Mouse (Mus musculus) spleen, postnatal 10 days (tissue): ENCODE data around the gene Svs5.
"Not testable (repeated sequence)": the region's sequence is repeated elsewhere in the genome, so short reads cannot be mapped to it uniquely, and the experiment has no call there.

ENCODE experiments used
- DNase-seq, 2 experiments: peaks; one replicate each; pipeline ENCODE4 v3.0.0; 2021 to 2022; ENCODE audit warnings: low spot score in 2 of 2

Svs5 gene

GRCm38 (mm10) chr2:164332440-164332839 lies at the start of gene Svs5:
Gene Svs5, plus strand, starts transcription at chr2:164332740.
- DNase-seq = not testable (repeated sequence)

- not testable (repeated sequence) for DNase-seq
Observed at GRCm38 (mm10) chr2:164288968-164289367, 43.6 kb upstream of the Svs5 start, which contains the start of gene Svs3a. Gene Svs3a, plus strand, starts transcription at chr2:164289268.

DNA sequence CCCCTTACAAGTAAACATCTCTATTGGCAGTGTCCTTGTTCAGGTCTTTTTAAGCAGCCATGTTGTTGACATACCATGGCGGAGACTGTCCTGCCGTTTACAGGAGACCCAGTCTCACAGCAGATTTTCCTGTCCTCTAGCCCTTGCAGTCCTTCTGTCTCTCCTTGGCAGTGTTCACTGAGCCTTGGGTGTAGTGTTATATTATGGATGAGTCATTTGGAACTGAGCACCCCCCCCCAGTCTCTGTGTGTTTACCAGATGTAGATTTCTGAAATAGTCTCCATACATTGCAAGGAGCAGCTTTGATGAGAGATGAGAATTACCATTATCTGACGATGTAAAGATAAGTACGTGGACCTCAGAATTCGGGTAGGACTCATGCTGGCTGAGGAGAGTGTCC lies 19.9 kb upstream of the Svs5 start:
- DNase-seq = no peak

DNA sequence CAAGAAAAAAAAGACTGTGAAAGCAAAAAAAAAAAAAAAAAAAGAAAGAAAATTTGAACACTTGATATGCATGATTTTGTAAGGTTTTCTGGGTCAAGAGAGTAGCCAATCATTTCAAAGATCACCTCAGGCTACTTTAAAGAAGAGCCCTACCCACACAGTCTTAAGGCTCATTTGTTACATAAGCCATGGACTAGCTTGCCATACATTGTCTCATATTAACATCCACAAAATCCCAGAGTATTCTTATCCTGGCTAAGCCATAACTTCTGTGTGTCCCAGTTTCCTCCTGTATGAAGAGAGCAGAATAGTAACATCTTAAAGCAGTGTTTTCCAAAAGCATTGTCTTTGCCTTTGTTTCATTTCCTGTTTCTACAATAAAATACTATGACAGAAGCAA lies 17.1 kb upstream of the Svs5 start:
- DNase-seq = not testable (repeated sequence)

DNA sequence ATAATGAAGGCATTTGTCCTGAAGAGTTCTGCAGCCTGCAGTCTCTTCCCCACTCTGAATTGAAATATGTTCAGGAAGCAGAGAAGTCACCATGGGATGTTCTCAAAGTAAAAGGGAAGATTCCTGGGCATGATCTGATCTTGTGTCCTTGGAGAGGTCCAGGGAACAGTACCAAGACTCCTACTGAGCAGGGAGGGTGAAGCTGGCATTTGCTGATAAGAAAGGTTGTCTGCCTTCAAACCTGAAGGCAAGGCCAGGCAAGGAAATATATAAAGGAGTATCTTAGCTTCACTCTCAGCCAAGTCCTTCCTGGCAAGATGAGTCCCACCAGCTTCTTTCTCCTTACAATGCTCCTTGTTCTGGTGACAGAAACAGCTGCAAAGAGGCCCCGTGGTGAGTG lies 16.1 kb upstream of the Svs5 start, which contains the start of gene Svs6:
Svs6 (plus strand) TSS at position 301 of the 400 bp plus-strand sequence.
- not testable (repeated sequence) for DNase-seq

GRCm38 (mm10) chr2:164320983-164321382 lies 11.6 kb upstream of the Svs5 start:
- DNase-seq = no peak

DNA sequence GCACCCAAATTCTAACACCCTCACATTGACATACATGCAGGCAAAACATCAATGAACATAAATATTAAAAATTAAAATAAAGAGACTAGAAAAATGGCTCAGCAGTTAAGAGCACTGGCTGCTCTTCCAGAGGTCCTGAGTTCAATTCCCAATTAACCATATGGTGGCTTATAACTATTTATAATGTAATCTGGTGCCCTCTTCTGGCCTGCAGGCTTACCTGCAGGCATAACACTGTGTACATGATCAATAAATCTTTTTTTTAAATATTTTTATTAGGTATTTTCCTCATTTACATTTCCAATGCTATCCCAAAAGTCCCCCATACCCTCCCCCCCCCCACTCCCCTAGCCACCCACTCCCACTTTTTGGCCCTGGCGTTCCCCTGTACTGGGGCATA lies 11.2 kb downstream of the Svs5 start:
- not testable (repeated sequence) for DNase-seq

GRCm38 (mm10) chr2:164347697-164348096 lies 15.2 kb downstream of the Svs5 start:
- not testable (repeated sequence) for DNase-seq

- DNase-seq = peak in 1 of 2 experiments; percentile 66
Observed at GRCm38 (mm10) chr2:164348980-164349379, 16.4 kb downstream of the Svs5 start.

DNA sequence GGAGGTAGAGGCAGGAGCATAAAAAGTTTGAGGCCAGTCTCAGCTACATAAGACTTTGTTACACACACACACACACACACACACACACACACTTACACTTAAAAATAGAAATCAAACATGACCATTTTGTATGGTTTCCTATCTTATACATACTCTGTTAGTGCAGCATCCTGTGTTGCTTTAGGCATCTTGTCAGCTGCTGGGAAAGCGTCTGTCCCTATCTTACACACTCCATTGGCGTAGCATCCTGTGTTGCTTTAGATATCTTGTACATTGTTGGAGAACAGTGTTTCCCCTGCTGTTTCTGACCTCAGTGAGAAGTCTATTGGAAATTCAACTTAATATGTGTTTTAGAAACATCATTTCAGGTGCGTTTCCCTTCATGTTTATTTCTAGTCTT lies 20.2 kb downstream of the Svs5 start:
- no peak for DNase-seq

GRCm38 (mm10) chr2:164353356-164353755 lies 20.8 kb downstream of the Svs5 start:
- no peak for DNase-seq

- peak in 1 of 2 experiments; percentile 29 for DNase-seq
Observed at GRCm38 (mm10) chr2:164356177-164356967, 23.8 kb downstream of the Svs5 start.

GRCm38 (mm10) chr2:164358373-164358772 lies 25.8 kb downstream of the Svs5 start:
- DNase-seq = peak in 1 of 2 experiments; percentile 42

- DNase-seq = no peak
Observed at GRCm38 (mm10) chr2:164359031-164359430, 26.5 kb downstream of the Svs5 start.

DNA sequence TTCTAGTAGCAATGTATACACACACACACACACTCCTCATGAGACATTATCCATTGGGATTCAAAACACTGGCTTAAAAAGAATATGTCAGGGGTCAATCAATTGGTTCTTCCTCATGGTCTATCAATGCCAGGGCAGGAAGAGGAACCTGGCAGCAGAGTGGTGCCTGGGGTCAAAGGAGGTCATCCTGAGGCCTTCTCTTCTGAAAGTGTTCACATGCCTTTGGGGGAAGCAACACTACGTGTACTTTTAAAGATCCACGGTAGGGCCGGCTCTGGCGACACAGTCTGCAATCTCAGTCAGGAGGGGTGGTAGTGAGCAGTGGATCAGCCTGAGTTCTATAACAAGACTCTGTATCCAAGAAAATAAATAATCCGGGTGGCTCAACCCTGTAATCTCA lies 27.1 kb downstream of the Svs5 start:
- no peak for DNase-seq

DNA sequence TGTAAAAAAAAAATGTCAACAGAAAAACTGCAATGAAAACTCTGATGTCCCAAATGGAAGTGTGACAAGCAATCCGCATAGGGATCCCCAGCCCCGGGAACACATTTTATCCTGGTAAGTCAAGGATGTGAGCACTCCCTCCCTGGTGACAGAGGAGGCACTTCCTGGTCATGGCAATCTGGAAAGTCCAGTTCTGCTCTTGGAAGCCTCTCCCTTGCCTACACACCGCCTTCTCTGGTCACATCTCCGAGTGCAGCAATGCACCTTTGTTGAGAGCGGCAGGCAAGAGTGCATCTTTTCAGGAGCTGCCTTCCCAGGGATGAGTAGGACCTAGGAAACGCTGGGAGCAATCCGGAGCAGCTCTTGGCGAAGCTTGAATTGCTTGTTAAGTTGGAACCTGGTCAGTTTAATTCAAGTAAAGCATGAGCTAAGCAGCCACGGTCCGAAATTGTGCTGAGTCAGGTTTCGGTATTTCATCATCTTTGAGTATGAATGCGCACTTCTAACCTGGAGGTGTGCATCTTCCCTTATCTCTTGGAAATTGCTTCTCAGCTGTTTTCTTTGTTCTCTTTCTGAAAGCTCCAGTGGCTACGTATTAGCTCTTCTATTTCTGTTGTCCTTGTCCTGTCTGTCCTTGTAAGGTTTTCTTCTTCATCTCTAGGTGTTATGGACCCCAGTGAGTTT lies 28.6 kb downstream of the Svs5 start:
- DNase-seq = no peak

GRCm38 (mm10) chr2:164366947-164367346 lies 34.4 kb downstream of the Svs5 start:
- DNase-seq = no peak

DNA sequence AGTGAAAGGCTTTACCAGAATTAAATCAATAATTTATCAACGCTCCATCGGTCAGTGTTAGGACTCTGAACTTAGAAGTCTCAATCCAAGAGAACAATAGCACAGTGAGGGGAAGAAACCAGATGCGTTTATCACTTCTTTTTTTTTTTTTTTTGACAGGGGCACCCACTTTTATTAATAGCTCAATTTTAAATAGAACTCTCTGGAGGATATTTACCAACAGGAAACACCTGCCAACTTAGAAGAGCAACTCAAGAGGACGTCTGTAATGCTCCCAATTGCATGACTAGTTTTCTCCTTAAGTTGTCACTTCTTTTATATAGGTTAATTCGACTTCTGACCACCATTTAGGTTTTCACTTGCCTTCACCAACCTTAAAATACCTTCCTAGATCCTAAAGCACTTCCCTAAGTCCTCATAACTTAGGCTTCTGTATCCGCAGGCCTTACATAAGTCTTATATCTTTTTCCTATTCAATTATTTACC lies 36.1 kb downstream of the Svs5 start:
- DNase-seq = no peak

DNA sequence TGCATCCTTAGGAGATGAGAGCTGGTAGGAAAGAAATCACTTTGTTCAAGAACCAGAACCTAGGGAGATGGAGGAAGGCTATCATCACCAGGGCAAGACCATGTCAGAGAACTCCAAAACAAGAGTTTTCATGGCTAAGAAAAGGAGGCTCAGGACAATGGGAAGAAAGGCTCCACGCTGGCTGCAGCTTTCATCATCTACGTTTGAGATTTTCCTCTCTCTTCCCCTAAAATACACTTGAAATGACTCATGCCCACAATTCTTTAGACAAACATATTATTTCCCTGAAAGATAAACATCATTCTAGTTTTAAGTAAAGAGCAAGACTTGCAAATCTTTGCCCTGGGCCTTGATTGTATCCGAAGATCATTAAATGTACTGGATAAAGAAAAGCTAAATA lies 38.8 kb downstream of the Svs5 start:
- DNase-seq = no peak

DNA sequence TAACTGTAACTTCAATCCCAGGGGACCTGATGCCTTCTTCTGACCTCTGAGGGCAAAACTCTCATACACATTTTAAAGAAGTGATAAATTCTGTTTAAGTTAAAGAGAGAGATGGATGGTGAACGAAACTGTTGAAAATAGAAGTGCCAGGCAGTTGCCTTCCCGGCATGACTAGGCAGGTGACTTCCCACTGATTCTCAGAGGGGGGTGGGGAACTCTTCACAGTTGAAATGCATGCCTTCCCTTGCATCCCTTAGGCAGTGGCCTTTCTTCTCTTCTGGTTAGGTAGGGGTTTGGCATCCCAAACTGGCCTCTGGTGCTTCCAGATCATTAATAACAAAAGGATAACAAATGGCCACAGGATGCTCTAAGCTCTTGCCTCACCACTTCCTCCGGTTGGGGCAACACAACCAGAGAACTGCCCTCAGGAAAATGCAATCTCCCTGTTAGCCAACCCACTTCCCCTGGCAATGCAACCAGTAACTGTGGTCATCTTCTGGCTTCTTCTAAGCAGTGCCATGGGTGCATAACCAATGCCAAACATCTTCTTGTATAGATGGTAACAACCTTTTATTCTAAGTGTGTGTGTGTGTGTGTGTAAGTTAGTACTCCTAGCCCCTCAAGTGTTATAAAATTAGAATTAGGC lies 40.0 kb downstream of the Svs5 start:
- no peak for DNase-seq

DNA sequence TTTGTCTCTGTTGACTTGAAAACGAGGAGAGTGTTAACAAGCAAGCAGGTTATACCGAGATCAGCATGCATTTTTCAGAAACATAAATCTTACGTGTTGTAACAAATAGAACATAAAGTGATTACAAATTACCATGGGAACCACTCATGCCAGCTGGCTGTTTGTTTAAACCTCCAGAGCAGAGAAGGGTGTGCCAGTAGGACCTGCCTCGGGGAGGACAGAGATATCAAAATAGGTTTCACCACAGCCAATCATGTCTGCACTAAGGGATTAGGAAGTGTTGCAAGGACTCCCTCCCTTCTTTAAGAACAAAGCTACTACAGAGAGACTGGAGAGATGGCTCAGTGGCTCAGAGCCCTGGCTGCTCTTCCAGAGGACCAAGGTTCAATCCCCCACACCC lies 40.6 kb downstream of the Svs5 start:
- DNase-seq = no peak
